Mouse (Mus musculus): ENCODE measurements at regions not wholly inside any gene's neighbourhood (a gene's known extent, or its start where the extent isn't known, plus 50 kb on each side); places are given as distances from the start of the nearest gene placed in this dataset.

- TF ChIP-seq POLR2A (IDR thresholded peaks at IDR 0.05; ENCODE audit: borderline replicate concordance, extremely low read depth, insufficient read depth, insufficient read length) = no peak
- Histone ChIP-seq H3K4me3 (replicated peaks; ENCODE audit: low read length) (no peak overlapping the region), H3K36me3 (ENCODE audit: control insufficient read depth, insufficient read depth, low read length) (no peaks in the 10 kb centered on the region), H3K27me3 (ENCODE audit: control insufficient read depth, insufficient read depth, low read length) (no peaks in the 10 kb centered on the region), H3K4me1 (ENCODE audit: control insufficient read depth, insufficient read depth, low read length) (peaks cover 21% of the 10 kb centered on the region), H3K9me3 (ENCODE audit: control insufficient read depth, low read length) (0 out of 2 replicates have a peak, but pooled peaks cover 3% of the 10 kb centered on the region), H3K9ac (ENCODE audit: low read depth, low read length, severe bottlenecking) (no peak overlapping the region), H3K4me2 (replicated peaks; ENCODE audit: low read depth, low read length, severe bottlenecking) (no peak overlapping the region), H3K27ac (replicated peaks; ENCODE audit: low read depth, low read length) (no peak overlapping the region)
- ATAC-seq (ENCODE audit: low FRiP score, low read depth) (no peak), DNase-seq (ENCODE audit: low spot score) (no peak)
- 29% methylated on average over 7 of the region's 7 CpGs for WGBS
Observed at GRCm38 (mm10) chr2:30702711-30703110, 100.8 kb downstream of the 1700001O22Rik start.

- WGBS = 77% methylated on average over 2 of the region's 2 CpGs
- ATAC-seq (ENCODE audit: low FRiP score, low read depth) (no peak), DNase-seq (ENCODE audit: low spot score) (no peak)
- H3K27ac ChIP-seq (replicated peaks; ENCODE audit: low read depth, low read length) = no peak overlapping the region
- no peak overlapping the region for H3K4me2 ChIP-seq (replicated peaks; ENCODE audit: low read depth, low read length, severe bottlenecking)
- H3K4me1 ChIP-seq (ENCODE audit: control insufficient read depth, insufficient read depth, low read length) = peaks cover 11% of the 10 kb centered on the region
- TF ChIP-seq POLR2A (IDR thresholded peaks at IDR 0.05; ENCODE audit: borderline replicate concordance, extremely low read depth, insufficient read depth, insufficient read length) = no peak
- 0 out of 2 replicates have a peak, but pooled peaks cover 3% of the 10 kb centered on the region for H3K9me3 ChIP-seq (ENCODE audit: control insufficient read depth, low read length)
- H3K27me3 ChIP-seq (ENCODE audit: control insufficient read depth, insufficient read depth, low read length) = no peaks in the 10 kb centered on the region
- no peaks in the 10 kb centered on the region for H3K36me3 ChIP-seq (ENCODE audit: control insufficient read depth, insufficient read depth, low read length)
- H3K4me3 ChIP-seq (replicated peaks; ENCODE audit: low read length) = no peak overlapping the region
- H3K9ac ChIP-seq (ENCODE audit: low read depth, low read length, severe bottlenecking) = no peak overlapping the region
Observed at GRCm38 (mm10) chr2:30700890-30701289, 102.6 kb downstream of the 1700001O22Rik start.

- Histone ChIP-seq H3K27ac (replicated peaks; ENCODE audit: low read depth, low read length) (peak overlapping the region; percentile 40; the same call in 1 of the 2 replicates), H3K9me3 (ENCODE audit: control insufficient read depth, low read length) (0 out of 2 replicates have a peak, but pooled peaks cover 3% of the 10 kb centered on the region), H3K4me1 (ENCODE audit: control insufficient read depth, insufficient read depth, low read length) (peaks cover 10% of the 10 kb centered on the region), H3K4me2 (replicated peaks; ENCODE audit: low read depth, low read length, severe bottlenecking) (no peak overlapping the region), H3K36me3 (ENCODE audit: control insufficient read depth, insufficient read depth, low read length) (no peaks in the 10 kb centered on the region), H3K9ac (ENCODE audit: low read depth, low read length, severe bottlenecking) (no peak overlapping the region), H3K27me3 (ENCODE audit: control insufficient read depth, insufficient read depth, low read length) (no peaks in the 10 kb centered on the region), H3K4me3 (replicated peaks; ENCODE audit: low read length) (no peak overlapping the region)
- DNase-seq (ENCODE audit: low spot score) (no peak), ATAC-seq (ENCODE audit: low FRiP score, low read depth) (no peak)
- WGBS = 90% methylated on average over 1 of the region's 1 CpGs
- no peak for TF ChIP-seq POLR2A (IDR thresholded peaks at IDR 0.05; ENCODE audit: borderline replicate concordance, extremely low read depth, insufficient read depth, insufficient read length)
Observed at GRCm38 (mm10) chr2:30700471-30700870, 103.0 kb downstream of the 1700001O22Rik start.

- Histone ChIP-seq H3K9ac (ENCODE audit: low read depth, low read length, severe bottlenecking) (no peak overlapping the region), H3K4me2 (replicated peaks; ENCODE audit: low read depth, low read length, severe bottlenecking) (no peak overlapping the region), H3K36me3 (ENCODE audit: control insufficient read depth, insufficient read depth, low read length) (no peaks in the 10 kb centered on the region), H3K27me3 (ENCODE audit: control insufficient read depth, insufficient read depth, low read length) (no peaks in the 10 kb centered on the region), H3K4me3 (replicated peaks; ENCODE audit: low read length) (no peak overlapping the region), H3K4me1 (ENCODE audit: control insufficient read depth, insufficient read depth, low read length) (peaks cover 13% of the 10 kb centered on the region), H3K9me3 (ENCODE audit: control insufficient read depth, low read length) (0 out of 2 replicates have a peak, but pooled peaks cover 3% of the 10 kb centered on the region), H3K27ac (replicated peaks; ENCODE audit: low read depth, low read length) (peak overlapping the region; percentile 40; the same call in 1 of the 2 replicates)
- ATAC-seq (ENCODE audit: low FRiP score, low read depth) (peak; percentile 82), DNase-seq (ENCODE audit: low spot score) (peak; percentile 80)
- 28% methylated on average over 6 of the region's 6 CpGs for WGBS
- TF ChIP-seq POLR2A (IDR thresholded peaks at IDR 0.05; ENCODE audit: borderline replicate concordance, extremely low read depth, insufficient read depth, insufficient read length) = no peak
Observed at GRCm38 (mm10) chr2:30699797-30700454, 103.5 kb downstream of the 1700001O22Rik start.

- Histone ChIP-seq H3K36me3 (ENCODE audit: control insufficient read depth, insufficient read depth, low read length) (no peaks in the 10 kb centered on the region), H3K4me2 (replicated peaks; ENCODE audit: low read depth, low read length, severe bottlenecking) (no peak overlapping the region), H3K9ac (ENCODE audit: low read depth, low read length, severe bottlenecking) (no peak overlapping the region), H3K27me3 (ENCODE audit: control insufficient read depth, insufficient read depth, low read length) (no peaks in the 10 kb centered on the region), H3K4me1 (ENCODE audit: control insufficient read depth, insufficient read depth, low read length) (peaks cover 17% of the 10 kb centered on the region), H3K9me3 (ENCODE audit: control insufficient read depth, low read length) (no peaks in the 10 kb centered on the region), H3K27ac (replicated peaks; ENCODE audit: low read depth, low read length) (no peak overlapping the region), H3K4me3 (replicated peaks; ENCODE audit: low read length) (no peak overlapping the region)
- no peak for TF ChIP-seq POLR2A (IDR thresholded peaks at IDR 0.05; ENCODE audit: borderline replicate concordance, extremely low read depth, insufficient read depth, insufficient read length)
- WGBS = 76% methylated on average over 6 of the region's 6 CpGs
- no peak for ATAC-seq (ENCODE audit: low FRiP score, low read depth)
- DNase-seq (ENCODE audit: low spot score) = no peak
Observed at GRCm38 (mm10) chr2:30698758-30699535, 104.1 kb downstream of the Cstad start.

All from limb, embryonic 14.5 days (tissue).